Mouse (Mus musculus) lung, adult 18-20 months (tissue): ENCODE measurements around the gene Hs6st1.

Source experiments
- DNase-seq, 2 experiments: peaks; one replicate each; pipeline ENCODE4 v3.0.0; 2022; ENCODE audit warnings: mixed read lengths in 2 of 2

Hs6st1 gene

GRCm38 (mm10) chr1:36089481-36089880, 21.3 kb downstream of the Hs6st1 start:
- DNase-seq, result no peak

GRCm38 (mm10) chr1:36090011-36090721, 22.0 kb downstream of the Hs6st1 start:
- no peak for DNase-seq

GRCm38 (mm10) chr1:36090722-36091110, 22.5 kb downstream of the Hs6st1 start:
- no peak for DNase-seq

- no peak for DNase-seq
Observed at GRCm38 (mm10) chr1:36091246-36091645, 23.0 kb downstream of the Hs6st1 start.

- DNase-seq, result no peak
Observed at GRCm38 (mm10) chr1:36093741-36094140, 25.5 kb downstream of the Hs6st1 start.

- DNase-seq, result peak; percentile 47 to 60
Observed at GRCm38 (mm10) chr1:36095423-36096272, 27.4 kb downstream of the Hs6st1 start.

- DNase-seq, result no peak
Observed at GRCm38 (mm10) chr1:36098432-36098831, 30.2 kb downstream of the Hs6st1 start.

GRCm38 (mm10) chr1:36100371-36100770, 32.2 kb downstream of the Hs6st1 start:
- no peak for DNase-seq

GRCm38 (mm10) chr1:36105917-36106706, 37.9 kb downstream of the Hs6st1 start:
- no peak for DNase-seq

- no peak for DNase-seq
Observed at GRCm38 (mm10) chr1:36109987-36110386, 41.8 kb downstream of the Hs6st1 start.

- DNase-seq, result no peak
Observed at GRCm38 (mm10) chr1:36112665-36113064, 44.5 kb downstream of the Hs6st1 start.

GRCm38 (mm10) chr1:36113670-36114069, 45.5 kb downstream of the Hs6st1 start:
- no peak for DNase-seq

- no peak for DNase-seq
Observed at GRCm38 (mm10) chr1:36114844-36115243, 46.6 kb downstream of the Hs6st1 start.

- DNase-seq, result no peak
Observed at GRCm38 (mm10) chr1:36116488-36116887, 48.3 kb downstream of the Hs6st1 start.

- no peak for DNase-seq
Observed at GRCm38 (mm10) chr1:36118061-36118685, 50.0 kb downstream of the Hs6st1 start.

- no peak for DNase-seq
Observed at GRCm38 (mm10) chr1:36118958-36119357, 50.8 kb downstream of the Hs6st1 start.

- DNase-seq, result no peak
Observed at GRCm38 (mm10) chr1:36119426-36119825, 51.2 kb downstream of the Hs6st1 start.

- no peak for DNase-seq
Observed at GRCm38 (mm10) chr1:36121172-36121571, 53.0 kb downstream of the Hs6st1 start.

- DNase-seq, result no peak
Observed at GRCm38 (mm10) chr1:36125076-36125475, 56.9 kb downstream of the Hs6st1 start.

GRCm38 (mm10) chr1:36129126-36129525, 60.9 kb downstream of the Hs6st1 start:
- DNase-seq, result peak in 1 of 2 experiments; percentile 23

GRCm38 (mm10) chr1:36129881-36130280, 61.7 kb downstream of the Hs6st1 start:
- DNase-seq, result no peak

GRCm38 (mm10) chr1:36130307-36131035, 62.3 kb downstream of the Hs6st1 start:
- peak; percentile 20 to 46 for DNase-seq
